Mouse (Mus musculus): ENCODE measurements around the gene Mettl15. TPM values are rescaled to one million over a fixed set of nuclear protein-coding genes. Genes with fewer than 3 reads are reported as not detected.

Gene Mettl15
- polyA plus RNA-seq, 2 experiments, result 7.7 to 10.7 TPM

- DNase-seq (ENCODE audit: low spot score) (no peak), ATAC-seq (ENCODE audit: low FRiP score, low read depth) (no peak)
- H3K9me3 ChIP-seq (ENCODE audit: control insufficient read depth, low read length), result no peaks in the 10 kb centered on the region
- no peak overlapping the region for H3K4me2 ChIP-seq (replicated peaks; ENCODE audit: low read depth, low read length, severe bottlenecking)
- no peaks in the 10 kb centered on the region for H3K4me1 ChIP-seq (ENCODE audit: control insufficient read depth, insufficient read depth, low read length)
- H3K36me3 ChIP-seq (ENCODE audit: control insufficient read depth, insufficient read depth, low read length), result no peaks in the 10 kb centered on the region
- H3K27me3 ChIP-seq (ENCODE audit: control insufficient read depth, insufficient read depth, low read length), result no peaks in the 10 kb centered on the region
- TF ChIP-seq POLR2A (IDR thresholded peaks at IDR 0.05; ENCODE audit: borderline replicate concordance, extremely low read depth, insufficient read depth, insufficient read length), result no peak
- no peak overlapping the region for H3K4me3 ChIP-seq (replicated peaks; ENCODE audit: low read length)
- H3K27ac ChIP-seq (replicated peaks; ENCODE audit: low read depth, low read length), result no peak overlapping the region
- H3K9ac ChIP-seq (ENCODE audit: low read depth, low read length, severe bottlenecking), result no peak overlapping the region
- WGBS, result 88% methylated on average over 2 of the region's 2 CpGs
Observed at GRCm38 (mm10) chr2:109144410-109144809, 136.1 kb downstream of the Mettl15 start.

DNA sequence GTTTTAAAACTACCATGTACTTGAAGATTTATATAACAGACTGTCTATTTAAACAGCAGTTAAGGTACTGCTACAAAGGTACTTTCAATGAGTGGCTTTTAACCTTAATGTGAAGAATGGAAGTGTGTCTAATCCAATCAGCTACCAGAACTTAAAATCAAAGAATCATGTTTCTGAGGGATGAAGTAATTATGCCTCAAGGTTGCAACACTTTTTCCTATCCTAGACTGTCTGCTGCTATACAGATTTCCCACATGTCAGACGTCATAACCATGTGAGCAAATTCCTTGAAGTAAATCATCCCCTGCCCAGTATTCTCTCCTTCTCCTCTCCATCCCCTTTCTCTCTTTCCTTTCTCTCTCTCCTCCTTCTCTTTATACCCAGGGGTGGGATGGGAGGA, 140.2 kb downstream of the Mettl15 start:
- ATAC-seq (ENCODE audit: low FRiP score, low read depth), result no peak
- no peak overlapping the region for H3K27ac ChIP-seq (replicated peaks; ENCODE audit: low read depth, low read length)
- H3K4me2 ChIP-seq (replicated peaks; ENCODE audit: low read depth, low read length, severe bottlenecking), result no peak overlapping the region
- H3K9ac ChIP-seq (ENCODE audit: low read depth, low read length, severe bottlenecking), result no peak overlapping the region
- no peaks in the 10 kb centered on the region for H3K4me1 ChIP-seq (ENCODE audit: control insufficient read depth, insufficient read depth, low read length)
- H3K27me3 ChIP-seq (ENCODE audit: control insufficient read depth, insufficient read depth, low read length), result no peaks in the 10 kb centered on the region
- TF ChIP-seq POLR2A (IDR thresholded peaks at IDR 0.05; ENCODE audit: borderline replicate concordance, extremely low read depth, insufficient read depth, insufficient read length), result no peak
- H3K4me3 ChIP-seq (replicated peaks; ENCODE audit: low read length), result no peak overlapping the region
- 50% methylated on average over 1 of the region's 1 CpGs for WGBS
- H3K9me3 ChIP-seq (ENCODE audit: control insufficient read depth, low read length), result no peaks in the 10 kb centered on the region
- H3K36me3 ChIP-seq (ENCODE audit: control insufficient read depth, insufficient read depth, low read length), result no peaks in the 10 kb centered on the region
- no peak for DNase-seq (ENCODE audit: low spot score)

- no peak overlapping the region for H3K4me2 ChIP-seq (replicated peaks; ENCODE audit: low read depth, low read length, severe bottlenecking)
- H3K9me3 ChIP-seq (ENCODE audit: control insufficient read depth, low read length), result no peaks in the 10 kb centered on the region
- DNase-seq (ENCODE audit: low spot score), result no peak
- H3K36me3 ChIP-seq (ENCODE audit: control insufficient read depth, insufficient read depth, low read length), result no peaks in the 10 kb centered on the region
- no peak overlapping the region for H3K4me3 ChIP-seq (replicated peaks; ENCODE audit: low read length)
- 66% methylated on average over 6 of the region's 6 CpGs for WGBS
- TF ChIP-seq POLR2A (IDR thresholded peaks at IDR 0.05; ENCODE audit: borderline replicate concordance, extremely low read depth, insufficient read depth, insufficient read length), result no peak
- no peaks in the 10 kb centered on the region for H3K4me1 ChIP-seq (ENCODE audit: control insufficient read depth, insufficient read depth, low read length)
- no peak for ATAC-seq (ENCODE audit: low FRiP score, low read depth)
- H3K9ac ChIP-seq (ENCODE audit: low read depth, low read length, severe bottlenecking), result no peak overlapping the region
- H3K27me3 ChIP-seq (ENCODE audit: control insufficient read depth, insufficient read depth, low read length), result no peaks in the 10 kb centered on the region
- H3K27ac ChIP-seq (replicated peaks; ENCODE audit: low read depth, low read length), result no peak overlapping the region
Observed at GRCm38 (mm10) chr2:109137276-109137675, 143.3 kb downstream of the Mettl15 start.

- 73% methylated on average over 3 of the region's 3 CpGs for WGBS
- no peak for ATAC-seq (ENCODE audit: low FRiP score, low read depth)
- Histone ChIP-seq H3K27me3 (ENCODE audit: control insufficient read depth, insufficient read depth, low read length) (no peaks in the 10 kb centered on the region), H3K27ac (replicated peaks; ENCODE audit: low read depth, low read length) (no peak overlapping the region), H3K36me3 (ENCODE audit: control insufficient read depth, insufficient read depth, low read length) (no peaks in the 10 kb centered on the region), H3K9me3 (ENCODE audit: control insufficient read depth, low read length) (no peaks in the 10 kb centered on the region), H3K4me3 (replicated peaks; ENCODE audit: low read length) (no peak overlapping the region), H3K9ac (ENCODE audit: low read depth, low read length, severe bottlenecking) (no peak overlapping the region), H3K4me2 (replicated peaks; ENCODE audit: low read depth, low read length, severe bottlenecking) (no peak overlapping the region), H3K4me1 (ENCODE audit: control insufficient read depth, insufficient read depth, low read length) (no peaks in the 10 kb centered on the region)
- no peak for DNase-seq (ENCODE audit: low spot score)
- TF ChIP-seq POLR2A (IDR thresholded peaks at IDR 0.05; ENCODE audit: borderline replicate concordance, extremely low read depth, insufficient read depth, insufficient read length), result no peak
Observed at GRCm38 (mm10) chr2:109130718-109131117, 149.8 kb downstream of the Mettl15 start.

- Histone ChIP-seq H3K36me3 (ENCODE audit: control insufficient read depth, insufficient read depth, low read length) (no peaks in the 10 kb centered on the region), H3K9ac (ENCODE audit: low read depth, low read length, severe bottlenecking) (no peak overlapping the region), H3K9me3 (ENCODE audit: control insufficient read depth, low read length) (no peaks in the 10 kb centered on the region), H3K4me3 (replicated peaks; ENCODE audit: low read length) (no peak overlapping the region), H3K4me2 (replicated peaks; ENCODE audit: low read depth, low read length, severe bottlenecking) (no peak overlapping the region), H3K27me3 (ENCODE audit: control insufficient read depth, insufficient read depth, low read length) (no peaks in the 10 kb centered on the region), H3K27ac (replicated peaks; ENCODE audit: low read depth, low read length) (no peak overlapping the region), H3K4me1 (ENCODE audit: control insufficient read depth, insufficient read depth, low read length) (no peaks in the 10 kb centered on the region)
- no peak for ATAC-seq (ENCODE audit: low FRiP score, low read depth)
- WGBS, result 68% methylated on average over 3 of the region's 3 CpGs
- TF ChIP-seq POLR2A (IDR thresholded peaks at IDR 0.05; ENCODE audit: borderline replicate concordance, extremely low read depth, insufficient read depth, insufficient read length), result no peak
- no peak for DNase-seq (ENCODE audit: low spot score)
Observed at GRCm38 (mm10) chr2:109129921-109130320, 150.6 kb downstream of the Mettl15 start.
